Mouse (Mus musculus) heart, embryonic 15.5 days (tissue): Measurements from ENCODE around the gene Dnaja1. TPM values are rescaled to one million over a fixed set of nuclear protein-coding genes. Genes with fewer than 3 reads are reported as not detected.

Experiments
- ATAC-seq: fragments of 200-750 bp; cut with Nextera tagmentation; replicated peaks from 2 replicates; pipeline ENCODE4 v1.8.0; 2017; ENCODE audit warnings: low read depth, moderate TSS enrichment; ENCODE audit not compliant: insufficient number of reproducible peaks, insufficient read depth, low FRiP score
- H3K27ac ChIP-seq: fragments of 300-500 bp; sonication (generic); 2 replicates; pipeline ENCODE4 v1.5.1; 2015; ENCODE audit warnings: mild to moderate bottlenecking, inconsistent platforms
- H3K27me3 ChIP-seq: fragments of 300-500 bp; sonication (generic); 2 replicates; pipeline ENCODE4 v1.6.1; 2015; ENCODE audit warnings: inconsistent platforms
- H3K36me3 ChIP-seq: fragments of 300-500 bp; sonication (generic); 2 replicates; pipeline ENCODE4 v1.6.1; 2015; ENCODE audit warnings: mild to moderate bottlenecking, inconsistent platforms
- H3K4me1 ChIP-seq: fragments of 300-500 bp; sonication (generic); replicated peaks from 2 replicates; pipeline ENCODE4 v1.6.1; 2015; ENCODE audit warnings: inconsistent platforms
- H3K4me2 ChIP-seq: fragments of 300-500 bp; sonication (generic); 2 replicates; pipeline ENCODE4 v1.6.1; 2015; ENCODE audit warnings: inconsistent platforms, mild to moderate bottlenecking, moderate library complexity
- H3K4me3 ChIP-seq: fragments of 300-500 bp; sonication (generic); 2 replicates; pipeline ENCODE4 v1.5.1; 2015; ENCODE audit warnings: mild to moderate bottlenecking, inconsistent platforms
- H3K9ac ChIP-seq: fragments of 300-500 bp; sonication (generic); 2 replicates; pipeline ENCODE4 v1.6.1; 2015; ENCODE audit warnings: mild to moderate bottlenecking, inconsistent platforms
- H3K9me3 ChIP-seq: fragments of 300-500 bp; sonication (generic); replicated peaks from 2 replicates; pipeline ENCODE4 v1.6.1; 2016; ENCODE audit warnings: inconsistent platforms
- WGBS: fragments of 180-500 bp; shearing (Covaris S2); methylation state at CpG from one replicate; pipeline ENCODE4 v1.1.7; 2015; ENCODE audit warnings: mixed read lengths; 5-methylcytosine and 5-hydroxymethylcytosine counted together
- microRNA counts: library from miRNA; unstranded; fragments of <30 nt; microRNA quantifications from one replicate; lab custom pipeline; 2016
- microRNA-seq: library from miRNA; unstranded; fragments of <30 nt; microRNA quantifications from one replicate; pipeline ENCODE4, GENCODE M21; 2016
- polyA plus RNA-seq: library from polyadenylated mRNA; unstranded; fragments of >200 nt; fragmentation: Nextera tagmentation; extraction: Ambion mirVana; gene quantifications from 2 replicates; pipeline ENCODE4 v1.2.1, GENCODE M21; 2015

Dnaja1 gene
- polyA plus RNA-seq, 1 experiment from 2014 or later = 250 TPM

- no peak overlapping the region for H3K9ac ChIP-seq
- WGBS = 69% methylated on average over 9 of the region's 9 CpGs
- H3K36me3 ChIP-seq = no peaks in the 10 kb centered on the region
- no peak overlapping the region for H3K27ac ChIP-seq
- peaks cover 13% of the 10 kb centered on the region for H3K4me1 ChIP-seq
- no peak for ATAC-seq
- no peaks in the 10 kb centered on the region for H3K27me3 ChIP-seq
- H3K4me2 ChIP-seq = no peak overlapping the region
- no peaks in the 10 kb centered on the region for H3K9me3 ChIP-seq
- no peak overlapping the region for H3K4me3 ChIP-seq
Measured at GRCm38 (mm10) chr4:40785620-40786166, 63.7 kb downstream of the Dnaja1 start.

- no peak for ATAC-seq
- Histone ChIP-seq H3K27ac (no peak overlapping the region), H3K4me2 (no peak overlapping the region), H3K4me3 (no peak overlapping the region), H3K27me3 (no peaks in the 10 kb centered on the region), H3K9me3 (no peaks in the 10 kb centered on the region), H3K36me3 (no peaks in the 10 kb centered on the region), H3K9ac (no peak overlapping the region), H3K4me1 (peaks cover 7% of the 10 kb centered on the region)
- 83% methylated on average over 4 of the region's 4 CpGs for WGBS
Measured at GRCm38 (mm10) chr4:40786578-40786977, 64.6 kb downstream of the Dnaja1 start.

MicroRNAs encoded within 50 kb of the gene (microRNA counts, 519-probe panel; counts per million panel counts)
- 2,200 counts per million, percentile 32 among the panel's probes with 10 or more counts for microRNA mmu-miR-207 (lab: Ali Mortazavi, UCI)

Small RNA genes within 50 kb of the gene (microRNA-seq; reads per million reads assigned to microRNA genes)
- not detected for gene Mir207

Other genes with a start within 250 kb of the Dnaja1 start
- gene Tmem215, start 250.0 kb upstream of the Dnaja1 start, polyA plus RNA-seq = 0.96 and 1.3 TPM in 2 replicates
- gene Aptx, start 19.0 kb upstream of the Dnaja1 start, polyA plus RNA-seq = 21.9 and 27.0 TPM in 2 replicates
- gene Smu1, start 35.8 kb downstream of the Dnaja1 start, polyA plus RNA-seq = 83.8 and 101 TPM in 2 replicates
- gene B4galt1, start 131.9 kb downstream of the Dnaja1 start, polyA plus RNA-seq = 53.7 and 59.5 TPM in 2 replicates
- gene Spink4, start 197.9 kb downstream of the Dnaja1 start, polyA plus RNA-seq = 4.8 and 8.2 TPM in 2 replicates
- 179 and 181 TPM in 2 replicates for gene Bag1, start 226.1 kb downstream of the Dnaja1 start, polyA plus RNA-seq
- gene Chmp5, start 226.3 kb downstream of the Dnaja1 start, polyA plus RNA-seq = 73.8 and 73.9 TPM in 2 replicates
- 45.2 and 57.4 TPM in 2 replicates for gene Nfx1, start 248.8 kb downstream of the Dnaja1 start, polyA plus RNA-seq